Mouse (Mus musculus) hindbrain, embryonic 14.5 days (tissue): ENCODE results near the gene Zfp85. TPM values are rescaled to one million over a fixed set of nuclear protein-coding genes. Genes with fewer than 3 reads are reported as not detected.

Source experiments
- polyA plus RNA-seq: library from polyadenylated mRNA; unstranded; fragments of >200 nt; fragmentation: Nextera tagmentation; extraction: Ambion mirVana; gene quantifications from 2 replicates; pipeline ENCODE4 v1.2.1, GENCODE M21; 2014

Gene Zfp85
- polyA plus RNA-seq, 1 experiment from 2014 or later = 9.2 TPM

Other genes with a start within 250 kb of the Zfp85 start
- gene Gm26965, start 229.1 kb downstream of the Zfp85 start, polyA plus RNA-seq = not detected in 2 replicates
- gene Zfp87, start 229.1 kb downstream of the Zfp85 start, polyA plus RNA-seq = 36.3 and 40.2 TPM in 2 replicates
- gene Zfp748, start 201.4 kb downstream of the Zfp85 start, polyA plus RNA-seq = 14.6 and 16.9 TPM in 2 replicates
- 7.2 and 7.4 TPM in 2 replicates for gene Zfp729b, start 145.5 kb downstream of the Zfp85 start, polyA plus RNA-seq
- gene Gm49345, start 117.5 kb downstream of the Zfp85 start, polyA plus RNA-seq = not detected in 2 replicates
- gene Zfp729a, start 117.4 kb downstream of the Zfp85 start, polyA plus RNA-seq = 3.4 and 6.1 TPM in 2 replicates
- gene Zfp738, start 68.2 kb downstream of the Zfp85 start, polyA plus RNA-seq = 13.4 and 13.6 TPM in 2 replicates
- 4.3 and 4.5 TPM in 2 replicates for gene Zfp65, start 26.1 kb downstream of the Zfp85 start, polyA plus RNA-seq
- 3.5 and 3.7 TPM in 2 replicates for gene Zfp493, start 24.5 kb upstream of the Zfp85 start, polyA plus RNA-seq
- gene Zfp273, start 58.5 kb upstream of the Zfp85 start, polyA plus RNA-seq = 13.2 and 13.6 TPM in 2 replicates
- gene Gm10037, start 75.9 kb upstream of the Zfp85 start, polyA plus RNA-seq = 5.2 and 7.5 TPM in 2 replicates
- gene BC048507, start 108.1 kb upstream of the Zfp85 start, polyA plus RNA-seq = not detected in 2 replicates